Mouse (Mus musculus): ENCODE data around the gene Naa16.

Gene Naa16

GRCm38 (mm10) chr14:79275870-79276395, 114.6 kb downstream of the Naa16 start:
- in situ Hi-C loops (cut with MboI, MseI): no loop called here

- in situ Hi-C loops (cut with MboI, MseI): no loop called here
Measured at GRCm38 (mm10) chr14:79275441-79275840, 115.1 kb downstream of the Naa16 start.
